8 mouse cellular contexts compared by ENCODE assay signal in the genomic region with DNA sequence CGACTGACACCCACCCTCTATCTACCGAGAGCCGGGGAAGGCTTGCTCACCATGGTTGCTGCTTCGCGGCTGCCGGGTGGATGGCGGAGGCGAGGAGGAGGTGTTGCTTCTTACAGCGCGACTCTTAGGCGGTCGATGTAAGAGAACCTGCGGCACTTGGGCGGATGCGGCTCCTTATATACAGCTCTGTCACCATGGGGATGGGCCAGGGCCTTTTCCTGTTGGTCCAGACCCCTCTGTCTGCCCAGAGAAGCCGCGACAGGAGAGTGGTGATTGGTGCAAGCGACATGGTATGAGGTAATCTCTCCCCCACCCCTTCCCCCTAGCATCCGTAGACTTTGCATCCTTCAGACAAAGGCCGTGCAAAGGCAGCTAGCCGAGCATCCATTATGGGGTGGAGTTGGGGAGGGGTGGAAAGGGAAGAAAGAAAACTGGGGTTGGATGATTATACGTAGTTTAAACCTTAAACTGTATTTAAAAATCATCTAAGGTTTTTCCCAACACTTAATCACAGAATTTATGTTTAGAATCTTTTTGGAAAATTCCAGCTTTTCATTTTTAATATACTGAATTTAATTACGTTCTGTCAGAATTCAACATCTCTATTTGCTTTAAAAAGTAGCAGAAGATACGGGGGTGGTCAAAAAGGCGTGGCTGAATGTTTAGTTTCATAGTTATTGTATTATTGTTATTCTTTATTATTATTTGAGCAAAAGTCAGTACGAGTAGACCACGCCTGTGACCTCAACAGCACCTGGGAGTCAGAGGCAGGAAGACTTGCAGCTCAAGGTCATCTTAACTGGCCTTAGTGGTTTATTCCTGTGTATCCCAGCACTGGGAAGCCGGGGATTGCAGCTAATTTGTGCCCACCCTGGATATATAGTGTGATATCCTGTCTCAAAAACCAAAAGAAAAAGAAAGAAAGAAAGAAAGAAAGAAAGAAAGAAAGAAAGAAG. TPM values are rescaled to one million over a fixed set of nuclear protein-coding genes. Genes with fewer than 3 reads are reported as not detected.
DNase-seq lines count a peak whose midpoint lies in the region; ATAC-seq and TF ChIP-seq lines count a peak whose summit lies in the region.

Gene Gm49450 (minus strand): TSS at position 151 of the 956 bp plus-strand sequence.
Gene Tuba1a (minus strand): TSS at position 303 of the 956 bp plus-strand sequence.

- H3K27ac ChIP-seq in bone marrow macrophage, adult 2 months (ENCODE audit: insufficient read depth, low read depth, low read length) = peak within 1 kb of the TSS; percentile 67
- H3K27ac ChIP-seq in embryonic fibroblast, embryonic 13.5 days (ENCODE audit: insufficient read depth, low read length) = peak within 1 kb of the TSS; percentile 88
- peak within 1 kb of the TSS; percentile 96 for H3K27ac ChIP-seq in limb, embryonic 14.5 days (replicated peaks; ENCODE audit: low read depth, low read length)
- H3K27ac ChIP-seq in midbrain, embryonic 16.5 days (ENCODE audit: low read length) = peak within 1 kb of the TSS; percentile 100
- H3K27ac ChIP-seq in spleen, adult 2 months (ENCODE audit: insufficient read depth, low read length) = peak within 1 kb of the TSS; percentile 97

- peak; percentile 91 to 95 for DNase-seq in B cell, adult 2 months
- peak; percentile 95 to 96 for DNase-seq in heart, adult 9 months (ENCODE audit: low spot score in 2 of 2)
- peak; percentile 84 for DNase-seq in kidney, adult 9 months
- peak; percentile 98 for DNase-seq in limb, embryonic 14.5 days (ENCODE audit: low spot score)
- peak; percentile 92 to 95 for DNase-seq in spleen, adult 2 months (ENCODE audit: low read depth in 1 of 2, low spot score in 2 of 2)

- 4% methylated on average over 28 of the region's 28 CpGs for WGBS in limb, embryonic 14.5 days
- under 1% methylated on average over 28 of the region's 28 CpGs for WGBS in midbrain, embryonic 16.5 days
- 13% methylated on average over 28 of the region's 28 CpGs for WGBS in spleen, adult 2 months

- peak; percentile 97 for ATAC-seq in limb, embryonic 14.5 days (ENCODE audit: low FRiP score, low read depth)
- ATAC-seq in midbrain, embryonic 16.5 days = peak; percentile 98

- TF ChIP-seq CTCF in bone marrow macrophage, adult 2 months (IDR thresholded peaks at IDR 0.05; ENCODE audit: low read depth, low read length) = no peak
- TF ChIP-seq CTCF in embryonic fibroblast, embryonic 13.5 days (IDR thresholded peaks at IDR 0.05; ENCODE audit: borderline replicate concordance, insufficient read depth, low read length) = no peak
- TF ChIP-seq CTCF in spleen, adult 2 months (IDR thresholded peaks at IDR 0.05; ENCODE audit: extremely low read depth, insufficient read depth, insufficient read length, insufficient replicate concordance) = no peak

- peak within 1 kb of the TSS; percentile 91 for H3K9ac ChIP-seq in limb, embryonic 14.5 days (ENCODE audit: low read depth, low read length, severe bottlenecking)
- H3K9ac ChIP-seq in midbrain, embryonic 16.5 days (ENCODE audit: low read depth, low read length) = peak within 1 kb of the TSS; percentile 100

- no peaks in the 10 kb centered on the region for H3K27me3 ChIP-seq in limb, embryonic 14.5 days (ENCODE audit: control insufficient read depth, insufficient read depth, low read length)
- H3K27me3 ChIP-seq in midbrain, embryonic 16.5 days (ENCODE audit: control insufficient read depth, insufficient read depth, low read depth, low read length) = no peaks in the 10 kb centered on the region
- H3K27me3 ChIP-seq in spleen, adult 2 months (ENCODE audit: control insufficient read depth, insufficient read depth, low read length) = no peaks in the 10 kb centered on the region

- H3K4me3 ChIP-seq in bone marrow macrophage, adult 2 months (ENCODE audit: insufficient read depth, low read length) = peak within 1 kb of the TSS; percentile 88
- peak within 1 kb of the TSS; percentile 95 for H3K4me3 ChIP-seq in embryonic fibroblast, embryonic 13.5 days (ENCODE audit: insufficient read depth, low read length)
- peak within 1 kb of the TSS; percentile 72 for H3K4me3 ChIP-seq in limb, embryonic 14.5 days (replicated peaks; ENCODE audit: low read length)
- peak within 1 kb of the TSS; percentile 94 for H3K4me3 ChIP-seq in midbrain, embryonic 16.5 days (ENCODE audit: low read depth, low read length)
- peak within 1 kb of the TSS; percentile 92 for H3K4me3 ChIP-seq in spleen, adult 2 months (ENCODE audit: extremely low read depth, insufficient read depth, insufficient read length)

- H3K4me2 ChIP-seq in limb, embryonic 14.5 days (replicated peaks; ENCODE audit: low read depth, low read length, severe bottlenecking) = peak within 1 kb of the TSS; percentile 72
- H3K4me2 ChIP-seq in midbrain, embryonic 16.5 days (ENCODE audit: low read length) = peak within 1 kb of the TSS; percentile 62

- H3K9me3 ChIP-seq in limb, embryonic 14.5 days (ENCODE audit: control insufficient read depth, low read length) = no peaks in the 10 kb centered on the region
- H3K9me3 ChIP-seq in midbrain, embryonic 16.5 days (replicated peaks; ENCODE audit: control insufficient read depth, low read length, poor library complexity, severe bottlenecking) = no peaks in the 10 kb centered on the region

- TF ChIP-seq POLR2A in bone marrow macrophage, adult 2 months (IDR thresholded peaks at IDR 0.05; ENCODE audit: borderline replicate concordance, low read depth, low read length) = no peak
- TF ChIP-seq POLR2A in embryonic fibroblast, embryonic 13.5 days (IDR thresholded peaks at IDR 0.05; ENCODE audit: low read depth, low read length) = peak; percentile 100
- TF ChIP-seq POLR2A in limb, embryonic 14.5 days (IDR thresholded peaks at IDR 0.05; ENCODE audit: borderline replicate concordance, extremely low read depth, insufficient read depth, insufficient read length) = peak; percentile 99
- peak; percentile 97 for TF ChIP-seq POLR2A in spleen, adult 2 months (IDR thresholded peaks at IDR 0.05; ENCODE audit: low read depth, low read length)

- peaks cover 19% of the 10 kb centered on the region for H3K4me1 ChIP-seq in bone marrow macrophage, adult 2 months (ENCODE audit: control insufficient read depth, insufficient read depth, low read length)
- H3K4me1 ChIP-seq in embryonic fibroblast, embryonic 13.5 days (ENCODE audit: control insufficient read depth, insufficient read depth, low read length) = no peaks in the 10 kb centered on the region; the same call in 1 of the 2 replicates
- H3K4me1 ChIP-seq in limb, embryonic 14.5 days (ENCODE audit: control insufficient read depth, insufficient read depth, low read length) = peaks cover 12% of the 10 kb centered on the region
- peaks cover 9% of the 10 kb centered on the region for H3K4me1 ChIP-seq in midbrain, embryonic 16.5 days (ENCODE audit: control insufficient read depth, insufficient read depth, low read length)
- no peaks in the 10 kb centered on the region; the same call in 1 of the 2 replicates for H3K4me1 ChIP-seq in spleen, adult 2 months (ENCODE audit: control insufficient read depth, insufficient read depth, insufficient read length)

- peaks cover 15% of the 10 kb centered on the region for H3K36me3 ChIP-seq in limb, embryonic 14.5 days (ENCODE audit: control insufficient read depth, insufficient read depth, low read length)
- peaks cover 3% of the 10 kb centered on the region; the same call in 1 of the 2 replicates for H3K36me3 ChIP-seq in midbrain, embryonic 16.5 days (ENCODE audit: control insufficient read depth, insufficient read depth, low read length)
- peaks cover 2% of the 10 kb centered on the region for H3K36me3 ChIP-seq in spleen, adult 2 months (ENCODE audit: control insufficient read depth, insufficient read depth, low read length)

RNA-seq across cellular contexts. Expression of gene Gm49450, which starts in this region (rescaled TPM):
- not detected in 2 replicates for polyA plus RNA-seq in bone marrow macrophage, adult 2 months (2012; ENCODE audit: insufficient read depth, insufficient read length, missing spikeins)
- polyA plus RNA-seq in embryonic fibroblast, embryonic 13.5 days (2011; ENCODE audit: insufficient read length, low read depth, missing spikeins) = 333 and 559 TPM in 2 replicates
- polyA plus RNA-seq in limb, embryonic 14.5 days (2012; rRNA removed) = 15.1 and 159 TPM in 2 replicates
- polyA plus RNA-seq in limb, embryonic 14.5 days (2014; fragmentation: Nextera tagmentation; extraction: Ambion mirVana) = not detected in 2 replicates
- polyA plus RNA-seq in midbrain, embryonic 16.5 days (2015; fragmentation: Nextera tagmentation; extraction: Ambion mirVana) = not detected in 2 replicates
- polyA plus RNA-seq in spleen, adult 2 months (2012; rRNA removed) = 16.3 and 63.6 TPM in 2 replicates

RNA-seq across cellular contexts. Expression of gene Tuba1a, which starts in this region (rescaled TPM):
- 36.4 and 43.3 TPM in 2 replicates for polyA plus RNA-seq in bone marrow macrophage, adult 2 months (2012; ENCODE audit: insufficient read depth, insufficient read length, missing spikeins)
- 1,082 and 1,134 TPM in 2 replicates for polyA plus RNA-seq in embryonic fibroblast, embryonic 13.5 days (2011; ENCODE audit: insufficient read length, low read depth, missing spikeins)
- 1,030 and 1,250 TPM in 2 replicates for polyA plus RNA-seq in limb, embryonic 14.5 days (2012; rRNA removed)
- 1,263 and 1,288 TPM in 2 replicates for polyA plus RNA-seq in limb, embryonic 14.5 days (2014; fragmentation: Nextera tagmentation; extraction: Ambion mirVana)
- polyA plus RNA-seq in midbrain, embryonic 16.5 days (2015; fragmentation: Nextera tagmentation; extraction: Ambion mirVana) = 17,735 and 17,910 TPM in 2 replicates
- 116 and 126 TPM in 2 replicates for polyA plus RNA-seq in spleen, adult 2 months (2012; rRNA removed)

Comparison
In these comparisons a context has a peak if more than half of its experiments do, and no peak if none do; other contexts are left out.
1. Peak in every context shown above with its lines: DNase-seq, ATAC-seq, H3K4me3 ChIP-seq and H3K27ac ChIP-seq.
2. RNA of gene Tuba1a (polyA plus RNA-seq): 17,735 to 17,910 TPM in midbrain, embryonic 16.5 days; 1,030 to 1,288 TPM in limb, embryonic 14.5 days, 1,082 to 1,134 TPM in embryonic fibroblast, embryonic 13.5 days, 116 to 126 TPM in spleen, adult 2 months and 36.4 to 43.3 TPM in bone marrow macrophage, adult 2 months; every median in the first group is over 10 times any median in the second.